Mouse (Mus musculus) liver, embryonic 16.5 days (tissue): ENCODE results near the gene Cfap157. TPM values are rescaled to one million over a fixed set of nuclear protein-coding genes. Genes with fewer than 3 reads are reported as not detected.

Experiments
- polyA plus RNA-seq: library from polyadenylated mRNA; unstranded; fragments of >200 nt; fragmentation: Nextera tagmentation; extraction: Ambion mirVana; gene quantifications from 2 replicates; pipeline ENCODE4 v1.2.1, GENCODE M21; 2015

The Cfap157 gene
- polyA plus RNA-seq, 1 experiment from 2014 or later, result 0.05 TPM

Other genes with a start within 250 kb of the Cfap157 start
- gene Fam102a, start 249.1 kb downstream of the Cfap157 start, polyA plus RNA-seq, result 1.6 TPM in 2 replicates
- 44.8 and 47.9 TPM in 2 replicates for gene Dpm2, start 213.6 kb downstream of the Cfap157 start, polyA plus RNA-seq
- gene Pip5kl1, start 209.6 kb downstream of the Cfap157 start, polyA plus RNA-seq, result not detected in 2 replicates
- gene 9430097D07Rik, start 208.7 kb downstream of the Cfap157 start, polyA plus RNA-seq, result 0.06 TPM in 1 of 2 replicates, not detected in the other
- gene St6galnac4, start 197.3 kb downstream of the Cfap157 start, polyA plus RNA-seq, result 6.0 and 7.4 TPM in 2 replicates
- 12.0 and 12.8 TPM in 2 replicates for gene St6galnac6, start 184.7 kb downstream of the Cfap157 start, polyA plus RNA-seq
- gene Ak1, start 162.7 kb downstream of the Cfap157 start, polyA plus RNA-seq, result 3.4 and 7.9 TPM in 2 replicates
- gene Eng, start 137.8 kb downstream of the Cfap157 start, polyA plus RNA-seq, result 25.9 and 29.3 TPM in 2 replicates
- 49.7 and 56.2 TPM in 2 replicates for gene Fpgs, start 80.3 kb downstream of the Cfap157 start, polyA plus RNA-seq
- gene Cdk9, start 71.4 kb downstream of the Cfap157 start, polyA plus RNA-seq, result 40.2 and 43.8 TPM in 2 replicates
- 7.1 and 8.6 TPM in 2 replicates for gene Sh2d3c, start 63.4 kb downstream of the Cfap157 start, polyA plus RNA-seq
- not detected in 2 replicates for gene 6330409D20Rik, start 43.4 kb downstream of the Cfap157 start, polyA plus RNA-seq
- 25.7 and 26.1 TPM in 2 replicates for gene Tor2a, start 27.2 kb downstream of the Cfap157 start, polyA plus RNA-seq
- gene Ttc16, start 8.8 kb downstream of the Cfap157 start, polyA plus RNA-seq, result 0.07 and 0.11 TPM in 2 replicates
- gene Ptrh1, start 8.6 kb downstream of the Cfap157 start, polyA plus RNA-seq, result 1.2 TPM in 2 replicates
- gene Stxbp1, start 62.8 kb upstream of the Cfap157 start, polyA plus RNA-seq, result 2.6 and 2.9 TPM in 2 replicates
- gene Fam129b, start 91.7 kb upstream of the Cfap157 start, polyA plus RNA-seq, result 9.4 and 11.9 TPM in 2 replicates
- gene Rpl12, start 177.1 kb upstream of the Cfap157 start, polyA plus RNA-seq, result 74.4 and 77.2 TPM in 2 replicates
- gene Lrsam1, start 177.2 kb upstream of the Cfap157 start, polyA plus RNA-seq, result 1.9 and 2.2 TPM in 2 replicates
- gene Slc2a8, start 197.7 kb upstream of the Cfap157 start, polyA plus RNA-seq, result 7.8 and 8.8 TPM in 2 replicates